Mouse (Mus musculus) gastrocnemius, postnatal 36 days (tissue): ENCODE data around the gene Tpbg. TPM values are rescaled to one million over a fixed set of nuclear protein-coding genes. Genes with fewer than 3 reads are reported as not detected.

ENCODE experiments used
- total RNA-seq, 2 experiments: library from RNA; stranded (reverse); gene quantifications; 2 replicates each; pipeline ENCODE4 v1.2.3; 2021

Gene Tpbg
- total RNA-seq, 2 experiments from 2014 or later, result 0.59 to 0.74 TPM

Other genes with a start within 250 kb of the Tpbg start
- 10 to 100 TPM; 51.5 to 56.4 TPM for gene Ibtk, start 93.0 kb upstream of the Tpbg start, total RNA-seq